Mouse (Mus musculus) right cerebral cortex, postnatal 36 days (tissue): ENCODE data around the gene Pigv.
A peak's percentile ranks its signal among the peaks of the same experiment; 100 is the strongest.

Experiments
- DNase-seq, 2 experiments: peaks; one replicate each; pipeline ENCODE4 v3.0.0; 2022; ENCODE audit warnings: low spot score in 2 of 2, mixed read lengths in 1 of 2

Gene Pigv

GRCm38 (mm10) chr4:133645680-133646079, 26.8 kb downstream of the Pigv start:
- DNase-seq, result no peak

- DNase-seq, result no peak
Observed at GRCm38 (mm10) chr4:133645195-133645594, 27.3 kb downstream of the Pigv start.

- DNase-seq, result no peak
Observed at GRCm38 (mm10) chr4:133634043-133634410, 38.4 kb downstream of the Pigv start.

GRCm38 (mm10) chr4:133633332-133634042, 39.0 kb downstream of the Pigv start:
- peak; percentile 76 to 77 for DNase-seq

GRCm38 (mm10) chr4:133632483-133633327, 39.7 kb downstream of the Pigv start:
- DNase-seq, result no peak

GRCm38 (mm10) chr4:133631769-133632411, 40.6 kb downstream of the Pigv start:
- DNase-seq, result no peak

- no peak for DNase-seq
Observed at GRCm38 (mm10) chr4:133631071-133631768, 41.2 kb downstream of the Pigv start.

GRCm38 (mm10) chr4:133630326-133630920, 42.0 kb downstream of the Pigv start:
- DNase-seq, result no peak

GRCm38 (mm10) chr4:133629191-133629590, 43.3 kb downstream of the Pigv start:
- no peak for DNase-seq

GRCm38 (mm10) chr4:133628517-133628916, 43.9 kb downstream of the Pigv start:
- DNase-seq, result no peak

- DNase-seq, result no peak
Observed at GRCm38 (mm10) chr4:133627039-133627438, 45.4 kb downstream of the Pigv start.

- DNase-seq, result no peak
Observed at GRCm38 (mm10) chr4:133626621-133627020, 45.8 kb downstream of the Pigv start.

GRCm38 (mm10) chr4:133626221-133626620, 46.2 kb downstream of the Pigv start:
- no peak for DNase-seq

GRCm38 (mm10) chr4:133625621-133626071, 46.8 kb downstream of the Pigv start:
- DNase-seq, result no peak

- DNase-seq, result no peak
Observed at GRCm38 (mm10) chr4:133624830-133625229, 47.6 kb downstream of the Pigv start.

- no peak for DNase-seq
Observed at GRCm38 (mm10) chr4:133622161-133622695, 50.2 kb downstream of the Pigv start.

- no peak for DNase-seq
Observed at GRCm38 (mm10) chr4:133620668-133621067, 51.8 kb downstream of the Pigv start.

- DNase-seq, result no peak
Observed at GRCm38 (mm10) chr4:133619473-133620136, 52.8 kb downstream of the Pigv start.

- no peak for DNase-seq
Observed at GRCm38 (mm10) chr4:133617936-133618335, 54.5 kb downstream of the Pigv start.

- DNase-seq, result no peak
Observed at GRCm38 (mm10) chr4:133615416-133615815, 57.0 kb downstream of the Pigv start.
